Mouse (Mus musculus) gastrocnemius, postnatal 4 days (tissue): ENCODE results near the gene Evx1. TPM values are rescaled to one million over a fixed set of nuclear protein-coding genes. Genes with fewer than 3 reads are reported as not detected.
A peak's percentile ranks its signal among the peaks of the same experiment; 100 is the strongest.

Source experiments
- DNase-seq, 2 experiments: peaks; one replicate each; pipeline ENCODE4 v3.0.0; 2021 to 2022; ENCODE audit warnings: low spot score in 2 of 2, mixed read lengths in 2 of 2
- total RNA-seq, 2 experiments: library from RNA; stranded (reverse); gene quantifications; 2 replicates each; pipeline ENCODE4 v1.2.3; 2021

Evx1 gene
- total RNA-seq, 2 experiments from 2014 or later, result not detected

- DNase-seq, result no peak
These were observed 23.1 kb upstream of the Evx1 start for GRCm38 (mm10) chr6:52290186-52290585.

GRCm38 (mm10) chr6:52291021-52291860 lies 22.1 kb upstream of the Evx1 start:
- no peak for DNase-seq

GRCm38 (mm10) chr6:52292328-52292727 lies 21.0 kb upstream of the Evx1 start:
- DNase-seq, result no peak

DNA sequence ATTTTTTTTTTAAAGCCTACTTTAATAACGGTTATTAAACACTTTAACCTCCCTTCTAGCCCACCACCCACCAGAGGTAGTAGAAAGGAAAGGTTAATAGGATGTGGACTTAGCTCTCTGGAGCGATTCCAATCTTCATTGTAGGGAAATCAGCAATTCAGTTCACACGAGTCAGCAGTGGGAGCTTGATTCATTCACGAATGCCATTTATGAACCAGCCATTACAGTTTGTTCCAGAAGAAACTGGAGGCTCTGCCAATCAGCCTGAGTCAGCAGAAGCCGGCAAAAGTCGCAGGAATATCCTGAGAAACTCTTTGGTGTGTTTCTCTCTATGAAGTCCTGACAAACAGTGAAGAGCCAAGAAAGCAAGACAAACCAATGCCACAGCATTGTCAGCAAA lies 18.7 kb upstream of the Evx1 start:
- DNase-seq, result no peak

DNA sequence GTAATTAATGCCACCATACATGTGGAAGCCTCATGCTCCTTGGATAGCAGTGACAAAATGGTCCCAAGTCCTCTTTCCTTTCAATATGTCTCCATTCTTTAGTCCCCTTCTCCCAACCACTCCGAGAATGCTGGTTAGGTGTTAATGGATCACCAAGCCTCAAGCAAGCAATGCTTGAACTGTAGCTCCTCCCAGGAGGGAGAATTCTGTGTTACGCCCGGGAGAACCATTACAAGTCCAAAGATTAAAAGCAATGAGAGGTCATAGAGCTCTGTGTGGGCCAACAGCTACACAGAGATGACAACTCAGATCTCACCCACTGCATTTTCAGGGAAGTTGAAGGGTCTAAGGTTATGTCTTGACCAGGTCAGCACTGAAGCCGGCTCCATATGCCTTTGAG lies 14.8 kb upstream of the Evx1 start:
- no peak for DNase-seq

DNA sequence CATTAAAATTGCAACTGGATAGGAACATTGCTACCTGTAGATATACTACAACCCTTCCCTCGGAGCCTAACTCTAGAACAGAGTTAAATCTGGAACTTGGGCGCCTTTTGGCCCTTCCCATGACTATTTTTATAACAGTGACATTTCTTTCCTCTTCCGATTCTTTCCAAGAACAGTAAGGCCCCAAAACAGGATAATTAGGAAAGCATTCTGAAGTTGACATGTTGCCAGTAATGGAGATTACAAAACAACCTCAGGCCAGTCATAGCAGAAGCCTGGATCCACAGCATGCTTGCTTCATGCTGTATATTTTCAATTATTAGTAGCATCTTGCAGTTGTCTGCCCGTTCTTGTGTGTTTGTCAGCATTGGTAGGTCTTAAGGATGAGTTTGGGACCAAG lies 12.5 kb upstream of the Evx1 start:
- DNase-seq, result no peak

GRCm38 (mm10) chr6:52303426-52303825 lies 9.9 kb upstream of the Evx1 start:
- DNase-seq, result no peak

DNA sequence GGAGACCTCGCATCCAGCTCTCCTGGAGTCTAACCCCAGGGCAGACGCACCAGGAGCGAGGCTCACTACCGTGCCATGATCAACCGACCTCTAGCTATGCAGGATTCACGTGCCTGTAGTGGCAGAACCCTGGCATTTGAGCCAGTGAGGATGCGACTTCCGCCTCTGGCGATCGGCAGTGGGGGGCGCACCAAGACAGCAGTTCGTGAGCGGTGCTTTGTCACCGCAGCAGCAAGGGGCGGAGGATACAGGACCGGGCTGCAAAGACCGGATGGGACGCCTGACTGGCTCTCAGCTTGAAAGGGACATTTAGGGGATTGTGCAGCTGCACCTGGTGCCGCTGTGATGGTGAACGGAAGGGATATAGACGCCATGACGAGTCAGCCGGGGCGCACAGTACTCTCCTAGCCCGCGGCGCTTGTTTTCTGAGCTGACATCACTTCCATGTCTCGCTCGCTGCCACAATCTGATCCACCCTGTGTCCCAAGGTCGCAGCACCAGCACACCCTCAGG lies 7.4 kb upstream of the Evx1 start:
- peak in 1 of 2 experiments; percentile 64 for DNase-seq

DNA sequence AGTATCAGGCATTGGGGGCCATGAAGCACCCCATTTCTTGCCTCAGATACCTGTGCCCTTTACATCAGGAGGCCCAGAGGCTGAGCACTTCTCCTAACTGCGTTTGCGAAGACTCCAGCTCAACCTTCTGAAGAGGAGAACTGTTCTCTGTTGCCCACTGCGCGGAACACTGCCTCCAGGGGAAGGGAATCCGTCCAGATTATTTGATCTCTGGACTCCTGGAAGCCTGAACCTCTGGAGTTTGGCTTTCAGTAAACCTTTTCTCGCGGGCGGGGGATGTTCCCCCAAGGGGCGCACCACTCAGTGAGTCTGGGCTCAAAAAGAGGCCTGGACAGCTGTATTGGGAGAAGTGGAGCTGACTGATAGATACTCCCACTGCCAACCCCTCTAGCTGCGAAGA lies 3.5 kb upstream of the Evx1 start:
- no peak for DNase-seq

DNA sequence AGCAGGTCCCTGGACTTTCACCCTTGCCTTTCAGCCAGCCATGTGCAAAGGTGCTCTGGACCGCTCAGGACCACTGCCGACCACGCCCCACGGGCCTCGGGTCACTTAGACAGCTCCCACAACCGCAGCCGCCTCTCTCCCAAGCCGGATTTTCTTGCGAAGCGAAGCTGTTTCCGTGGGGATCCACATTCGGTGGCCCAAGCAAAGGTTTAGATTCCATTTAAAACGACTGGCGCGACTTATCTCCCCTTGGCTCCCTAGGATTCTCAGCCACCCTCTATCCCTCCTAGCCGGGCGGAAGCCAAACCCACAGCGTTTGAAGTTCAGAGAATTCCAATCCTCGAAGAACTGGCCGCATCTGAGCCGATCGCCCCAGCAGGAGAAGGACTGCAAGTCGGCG lies 2.9 kb upstream of the Evx1 start:
- no peak for DNase-seq

DNA sequence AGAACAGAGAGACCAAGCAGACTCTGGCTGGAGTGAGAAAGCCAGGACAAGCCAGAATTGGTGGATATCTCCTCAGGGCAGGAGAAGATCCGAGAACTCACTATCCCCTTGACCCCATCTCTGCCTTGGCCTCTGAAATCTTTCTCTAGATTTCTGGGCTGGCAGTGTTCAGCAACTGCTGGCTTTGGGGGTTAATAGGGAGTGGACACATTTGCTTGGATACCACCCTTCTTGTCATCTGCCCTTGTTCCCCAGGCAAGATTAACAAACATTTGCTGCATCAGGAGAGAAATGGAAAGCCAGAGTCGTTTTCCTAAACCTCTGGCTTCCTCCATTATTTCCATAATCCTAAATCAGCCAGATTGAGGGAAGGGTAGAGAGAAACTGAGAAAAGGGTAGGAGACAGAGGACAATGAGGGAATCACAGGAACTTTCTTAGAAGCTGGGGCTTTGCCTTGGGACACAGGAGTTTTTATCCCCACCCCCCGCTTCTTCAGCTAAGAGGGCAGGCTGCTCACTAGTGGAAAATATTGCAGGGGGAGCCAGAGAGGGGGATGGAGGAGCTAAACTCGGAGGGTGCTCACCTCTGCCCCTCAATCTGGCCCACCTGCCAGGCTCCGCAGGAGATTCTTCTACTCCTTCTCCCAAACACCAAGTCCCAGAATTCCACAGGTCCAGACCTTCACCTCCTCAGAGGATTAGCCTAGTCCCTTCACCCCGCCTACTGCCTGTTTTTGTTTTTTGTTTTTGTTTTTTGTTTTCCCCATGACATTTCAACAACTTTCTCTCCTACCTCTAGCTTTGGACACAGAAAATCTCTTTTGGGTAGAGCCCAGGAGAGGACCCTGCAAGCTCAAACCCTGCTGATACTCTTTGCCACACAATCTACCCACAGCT lies 1.4 kb upstream of the Evx1 start:
- DNase-seq, result no peak

DNA sequence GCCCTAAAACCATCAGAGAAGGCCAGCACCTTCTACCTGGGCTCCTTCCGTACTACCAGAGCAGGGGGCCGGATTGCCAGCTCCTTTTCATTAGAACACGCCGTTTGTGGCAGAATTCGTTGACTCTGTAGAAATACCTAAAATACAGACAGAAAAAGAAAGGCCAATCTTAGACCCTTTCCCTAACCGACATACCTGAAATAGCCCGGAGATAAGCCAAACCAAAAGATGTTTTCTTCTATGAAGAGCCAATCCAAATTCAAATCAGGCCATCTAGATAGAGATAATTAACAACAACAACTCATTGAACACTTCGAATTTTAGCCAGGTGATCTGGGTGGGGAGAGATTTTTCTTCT lies 761 bp upstream of the Evx1 start:
- no peak for DNase-seq

GRCm38 (mm10) chr6:52314304-52315100 lies 1.2 kb downstream of the Evx1 start:
- no peak for DNase-seq

GRCm38 (mm10) chr6:52315441-52316412 lies 2.4 kb downstream of the Evx1 start:
- no peak for DNase-seq

DNA sequence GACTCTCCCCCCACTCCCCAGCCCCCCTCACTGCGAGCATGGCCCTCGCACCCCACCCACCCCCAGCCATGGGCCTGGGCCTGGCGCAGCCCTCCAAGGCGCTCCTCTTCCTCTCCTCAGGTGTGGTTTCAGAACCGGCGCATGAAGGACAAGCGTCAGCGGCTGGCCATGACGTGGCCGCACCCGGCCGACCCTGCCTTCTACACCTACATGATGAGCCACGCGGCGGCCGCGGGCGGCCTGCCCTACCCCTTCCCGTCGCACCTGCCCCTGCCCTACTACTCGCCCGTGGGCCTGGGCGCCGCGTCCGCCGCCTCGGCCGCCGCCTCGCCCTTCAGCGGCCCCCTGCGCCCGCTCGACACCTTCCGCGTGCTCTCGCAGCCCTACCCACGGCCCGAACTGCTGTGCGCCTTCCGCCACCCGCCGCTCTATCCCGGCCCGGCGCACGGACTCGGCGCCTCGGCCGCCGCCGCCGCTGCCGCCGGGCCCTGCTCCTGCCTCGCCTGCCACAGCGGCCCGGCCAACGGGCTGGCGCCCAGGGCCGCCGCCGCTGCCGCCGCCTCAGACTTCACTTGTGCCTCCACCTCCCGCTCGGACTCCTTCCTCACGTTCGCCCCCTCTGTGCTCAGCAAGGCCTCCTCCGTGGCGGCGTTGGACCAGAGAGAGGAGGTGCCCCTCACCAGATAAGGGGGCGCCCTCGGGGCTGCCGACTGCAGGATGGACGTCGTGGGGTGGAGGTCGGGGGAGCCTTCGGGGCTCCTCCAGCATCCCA lies 3.3 kb downstream of the Evx1 start:
- DNase-seq, result no peak

DNA sequence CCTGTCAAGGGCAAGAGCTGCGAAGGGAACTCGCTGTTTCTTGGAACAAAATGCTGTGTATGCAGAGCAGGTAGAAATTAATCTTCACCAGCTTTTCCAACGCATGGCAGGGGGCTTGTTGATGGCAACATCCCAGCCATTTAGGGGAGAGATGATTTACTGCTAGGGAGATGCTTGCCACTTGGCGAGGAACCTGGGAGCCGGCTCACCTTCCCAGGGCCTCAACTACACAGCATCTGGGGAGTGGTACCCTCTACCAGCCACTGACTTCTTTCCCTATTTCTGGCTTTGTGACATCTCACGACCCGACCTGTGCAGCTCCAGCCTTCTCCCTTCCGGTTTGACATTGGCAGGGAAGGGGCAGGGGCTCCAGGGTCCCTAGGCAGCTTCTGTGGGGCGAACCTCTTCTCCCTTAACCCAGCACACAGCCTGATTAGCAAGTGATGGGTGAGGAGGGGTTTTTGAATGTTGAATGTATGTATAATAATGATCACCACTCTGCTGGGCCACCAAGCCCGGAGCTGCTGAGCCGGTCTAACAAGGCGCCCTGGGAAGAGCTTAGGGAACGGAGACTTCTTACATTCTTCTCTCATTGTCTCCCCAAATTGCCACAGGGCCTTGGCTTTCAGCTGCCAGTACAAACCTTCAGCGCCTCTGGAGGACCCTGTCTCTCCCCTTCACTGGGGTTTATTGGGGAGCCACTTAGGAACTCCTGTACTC lies 4.3 kb downstream of the Evx1 start:
- DNase-seq, result no peak

DNA sequence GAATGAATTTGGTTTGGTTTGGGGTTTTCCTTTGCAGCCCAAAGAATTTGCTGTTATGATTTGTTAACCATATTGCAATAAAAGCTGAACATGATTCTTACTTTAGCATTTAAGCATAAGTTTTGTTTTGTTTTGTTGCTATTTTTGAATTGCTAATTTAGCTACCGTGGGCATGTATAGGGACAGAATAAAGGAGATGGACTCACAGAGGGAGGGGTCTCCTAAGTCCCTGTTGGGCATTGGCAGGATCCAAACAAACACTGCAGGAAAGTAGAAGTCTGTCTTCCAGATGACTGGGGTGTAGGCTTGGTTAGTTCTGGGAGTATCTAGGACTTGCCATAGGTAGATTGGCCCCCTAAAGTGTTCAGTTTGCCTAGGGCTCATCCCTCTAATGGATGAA lies 5.0 kb downstream of the Evx1 start:
- DNase-seq, result no peak

DNA sequence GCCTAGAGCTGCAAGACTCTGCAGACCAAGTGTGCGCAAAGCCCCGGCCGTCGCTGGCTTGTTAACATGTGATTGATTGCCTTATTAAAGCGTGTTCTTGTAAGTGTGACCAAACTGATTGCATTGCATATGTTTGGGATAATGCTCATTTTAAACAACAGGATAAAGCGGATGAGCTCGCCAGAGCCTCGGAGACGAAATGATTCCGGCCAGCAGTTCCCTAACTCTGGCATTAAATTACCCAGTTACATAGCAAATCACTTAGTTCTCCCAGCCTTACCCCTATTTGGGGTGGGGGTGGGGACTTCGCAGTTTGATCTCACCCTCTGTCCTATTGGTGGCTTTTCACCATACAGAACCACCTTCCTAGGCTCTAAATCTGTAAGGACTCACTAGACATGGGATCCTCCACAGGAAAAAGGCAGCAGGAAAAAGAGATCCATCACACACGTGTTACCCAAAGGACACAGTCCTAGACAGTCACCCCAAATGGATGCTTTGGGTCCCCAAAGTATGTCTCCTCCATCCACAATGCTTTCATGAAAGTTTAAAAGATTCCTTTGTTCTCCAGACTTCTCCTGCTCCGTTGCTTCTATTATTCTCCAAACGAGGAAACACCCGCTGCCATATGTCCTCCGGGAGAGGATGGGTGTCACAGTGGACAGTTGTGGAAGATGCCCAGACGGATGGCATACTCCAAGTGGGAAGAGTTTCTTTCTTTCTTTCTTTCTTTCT lies 6.8 kb downstream of the Evx1 start:
- no peak for DNase-seq
